Mouse (Mus musculus): Measurements from ENCODE around the gene Cdkal1. TPM values are rescaled to one million over a fixed set of nuclear protein-coding genes. Genes with fewer than 3 reads are reported as not detected.
A peak's percentile ranks its signal among the peaks of the same experiment; 100 is the strongest.

Gene Cdkal1
- polyA plus RNA-seq, 1 experiment from 2014 or later: 23.9 TPM

DNA sequence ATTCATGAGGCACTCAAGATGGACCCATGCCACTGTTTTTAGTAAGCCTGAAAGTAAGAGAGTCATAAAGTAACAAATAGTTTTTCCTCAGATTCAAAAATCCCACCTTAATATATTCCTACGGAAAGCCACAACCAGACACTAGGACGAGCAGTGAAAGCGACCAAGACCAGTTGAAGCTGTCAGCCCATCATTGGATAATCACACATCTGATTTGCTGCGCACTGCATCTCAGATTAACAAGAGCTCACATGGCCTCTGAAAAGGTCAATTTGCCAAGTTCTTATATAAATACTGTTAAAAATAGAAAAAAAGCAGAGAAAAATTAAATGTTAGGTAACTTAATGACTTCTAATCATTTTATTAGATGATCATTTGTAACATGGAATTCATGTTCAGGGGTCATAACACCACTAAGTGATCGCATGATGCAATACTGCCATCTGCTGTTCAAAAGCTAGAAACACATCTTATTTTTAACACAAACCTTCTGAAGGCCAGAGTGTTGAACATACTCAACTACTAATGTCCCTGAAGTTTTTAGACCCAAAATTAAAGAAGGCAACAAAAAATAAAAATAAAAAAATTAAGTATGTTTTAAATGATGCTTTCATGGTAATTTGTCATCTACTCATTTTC lies 16.9 kb downstream of the Cdkal1 start:
- H3K4me2 ChIP-seq (ENCODE audit: low read length): no peak overlapping the region
- H3K4me3 ChIP-seq (ENCODE audit: low read depth, low read length): no peak overlapping the region
- H3K36me3 ChIP-seq (ENCODE audit: control insufficient read depth, insufficient read depth, low read length): no peaks in the 10 kb centered on the region
- no peak overlapping the region for H3K9ac ChIP-seq (ENCODE audit: low read length)
- H3K27ac ChIP-seq (ENCODE audit: low read depth, low read length): no peak overlapping the region
- H3K4me1 ChIP-seq (ENCODE audit: control insufficient read depth, insufficient read depth, low read length): 0 out of 2 replicates have a peak, but pooled peaks cover 5% of the 10 kb centered on the region
- ATAC-seq (peak; percentile 68), DNase-seq (ENCODE audit: low spot score) (peak; percentile 84)
- no peaks in the 10 kb centered on the region for H3K9me3 ChIP-seq (replicated peaks; ENCODE audit: control insufficient read depth, low read length)
- 50% methylated on average over 5 of the region's 5 CpGs for WGBS
- no peaks in the 10 kb centered on the region for H3K27me3 ChIP-seq (replicated peaks; ENCODE audit: control insufficient read depth, insufficient read depth, low read length)

GRCm38 (mm10) chr13:29835170-29835569 lies 20.3 kb downstream of the Cdkal1 start:
- Histone ChIP-seq H3K27me3 (replicated peaks; ENCODE audit: control insufficient read depth, insufficient read depth, low read length) (no peaks in the 10 kb centered on the region), H3K4me1 (ENCODE audit: control insufficient read depth, insufficient read depth, low read length) (peaks cover 15% of the 10 kb centered on the region; the same call in 1 of the 2 replicates), H3K4me2 (ENCODE audit: low read length) (no peak overlapping the region), H3K9ac (ENCODE audit: low read length) (no peak overlapping the region), H3K4me3 (ENCODE audit: low read depth, low read length) (no peak overlapping the region), H3K27ac (ENCODE audit: low read depth, low read length) (no peak overlapping the region), H3K9me3 (replicated peaks; ENCODE audit: control insufficient read depth, low read length) (no peaks in the 10 kb centered on the region), H3K36me3 (ENCODE audit: control insufficient read depth, insufficient read depth, low read length) (no peaks in the 10 kb centered on the region)
- peak; percentile 83 for DNase-seq (ENCODE audit: low spot score)
- WGBS: 27% methylated on average over 4 of the region's 4 CpGs
- ATAC-seq: no peak

DNA sequence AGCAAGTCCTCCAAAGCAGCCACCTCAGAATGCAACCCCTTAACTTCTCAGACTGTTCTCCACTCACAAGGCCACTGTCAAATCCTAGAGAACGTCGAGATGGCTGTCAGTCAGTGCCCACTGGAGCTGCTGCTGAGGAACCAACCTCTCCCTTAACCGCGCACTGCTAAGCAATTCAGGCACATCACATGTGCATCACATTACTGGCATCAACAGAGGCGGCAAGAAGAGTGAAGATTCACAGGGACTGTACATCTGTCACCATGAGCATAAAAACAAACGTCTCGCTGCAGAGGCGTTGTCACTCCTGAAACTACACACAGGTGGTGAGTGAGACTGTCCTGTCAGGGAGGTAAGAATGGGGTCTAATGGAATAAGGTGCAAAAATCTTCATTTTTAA lies 21.7 kb downstream of the Cdkal1 start:
- no peak overlapping the region for H3K4me2 ChIP-seq (ENCODE audit: low read length)
- no peak overlapping the region for H3K4me3 ChIP-seq (ENCODE audit: low read depth, low read length)
- ATAC-seq (peak; percentile 45), DNase-seq (ENCODE audit: low spot score) (no peak)
- H3K27ac ChIP-seq (ENCODE audit: low read depth, low read length): peak overlapping the region; percentile 29; the same call in 1 of the 2 replicates
- H3K9ac ChIP-seq (ENCODE audit: low read length): no peak overlapping the region
- H3K4me1 ChIP-seq (ENCODE audit: control insufficient read depth, insufficient read depth, low read length): peaks cover 18% of the 10 kb centered on the region; the same call in 1 of the 2 replicates
- no peaks in the 10 kb centered on the region for H3K36me3 ChIP-seq (ENCODE audit: control insufficient read depth, insufficient read depth, low read length)
- WGBS: 54% methylated on average over 8 of the region's 8 CpGs
- no peaks in the 10 kb centered on the region for H3K9me3 ChIP-seq (replicated peaks; ENCODE audit: control insufficient read depth, low read length)
- H3K27me3 ChIP-seq (replicated peaks; ENCODE audit: control insufficient read depth, insufficient read depth, low read length): no peaks in the 10 kb centered on the region

GRCm38 (mm10) chr13:29831126-29831525 lies 24.3 kb downstream of the Cdkal1 start:
- Histone ChIP-seq H3K27ac (ENCODE audit: low read depth, low read length) (no peak overlapping the region), H3K4me2 (ENCODE audit: low read length) (no peak overlapping the region), H3K4me3 (ENCODE audit: low read depth, low read length) (no peak overlapping the region), H3K9ac (ENCODE audit: low read length) (no peak overlapping the region), H3K27me3 (replicated peaks; ENCODE audit: control insufficient read depth, insufficient read depth, low read length) (no peaks in the 10 kb centered on the region), H3K36me3 (ENCODE audit: control insufficient read depth, insufficient read depth, low read length) (no peaks in the 10 kb centered on the region), H3K4me1 (ENCODE audit: control insufficient read depth, insufficient read depth, low read length) (peaks cover 22% of the 10 kb centered on the region; the same call in 1 of the 2 replicates), H3K9me3 (replicated peaks; ENCODE audit: control insufficient read depth, low read length) (no peaks in the 10 kb centered on the region)
- WGBS: 47% methylated on average over 4 of the region's 4 CpGs
- DNase-seq (ENCODE audit: low spot score) (no peak), ATAC-seq (no peak)

- H3K9ac ChIP-seq (ENCODE audit: low read length): no peak overlapping the region
- H3K27ac ChIP-seq (ENCODE audit: low read depth, low read length): no peak overlapping the region; the same call in 1 of the 2 replicates
- H3K27me3 ChIP-seq (replicated peaks; ENCODE audit: control insufficient read depth, insufficient read depth, low read length): no peaks in the 10 kb centered on the region
- no peak for DNase-seq (ENCODE audit: low spot score)
- 32% methylated on average over 1 of the region's 1 CpGs for WGBS
- no peak overlapping the region for H3K4me2 ChIP-seq (ENCODE audit: low read length)
- H3K9me3 ChIP-seq (replicated peaks; ENCODE audit: control insufficient read depth, low read length): no peaks in the 10 kb centered on the region
- no peak overlapping the region for H3K4me3 ChIP-seq (ENCODE audit: low read depth, low read length)
- no peak for ATAC-seq
- H3K4me1 ChIP-seq (ENCODE audit: control insufficient read depth, insufficient read depth, low read length): peaks cover 36% of the 10 kb centered on the region
- no peaks in the 10 kb centered on the region for H3K36me3 ChIP-seq (ENCODE audit: control insufficient read depth, insufficient read depth, low read length)
Measured at GRCm38 (mm10) chr13:29828032-29828431, 27.4 kb downstream of the Cdkal1 start.

DNA sequence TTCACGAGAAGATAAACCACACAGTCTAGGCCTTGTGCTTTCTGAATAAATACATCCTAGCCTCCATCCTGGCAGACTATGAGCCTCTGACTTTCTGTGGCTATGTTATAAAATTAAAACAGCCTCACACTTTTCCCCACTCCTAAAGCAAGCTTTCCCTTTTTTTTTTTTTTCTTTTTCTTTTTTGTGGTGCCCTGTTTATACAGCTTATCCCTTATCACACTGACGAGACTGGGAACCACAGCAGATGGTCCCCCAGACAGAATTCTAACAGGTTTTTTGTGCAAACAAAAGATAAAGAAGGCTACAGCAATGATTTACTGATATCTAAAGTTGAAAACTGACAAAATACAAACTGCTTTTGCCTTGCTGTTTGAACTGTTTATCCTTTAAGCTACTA lies 29.0 kb downstream of the Cdkal1 start:
- no peak; the same call in 1 of the 2 replicates for ATAC-seq

GRCm38 (mm10) chr13:29826041-29826440 lies 29.4 kb downstream of the Cdkal1 start:
- H3K4me3 ChIP-seq (ENCODE audit: low read depth, low read length): no peak overlapping the region
- no peak overlapping the region for H3K9ac ChIP-seq (ENCODE audit: low read length)
- H3K27me3 ChIP-seq (replicated peaks; ENCODE audit: control insufficient read depth, insufficient read depth, low read length): no peaks in the 10 kb centered on the region
- DNase-seq (ENCODE audit: low spot score): peak; percentile 59
- H3K36me3 ChIP-seq (ENCODE audit: control insufficient read depth, insufficient read depth, low read length): no peaks in the 10 kb centered on the region
- peak overlapping the region; percentile 59 for H3K27ac ChIP-seq (ENCODE audit: low read depth, low read length)
- no peak for ATAC-seq
- H3K4me1 ChIP-seq (ENCODE audit: control insufficient read depth, insufficient read depth, low read length): peaks cover 30% of the 10 kb centered on the region
- H3K4me2 ChIP-seq (ENCODE audit: low read length): no peak overlapping the region
- H3K9me3 ChIP-seq (replicated peaks; ENCODE audit: control insufficient read depth, low read length): no peaks in the 10 kb centered on the region

More for the DNA sequence above, 29.0 kb downstream of the Cdkal1 start:
- H3K9me3 ChIP-seq (replicated peaks; ENCODE audit: control insufficient read depth, low read length): no peaks in the 10 kb centered on the region
- H3K9ac ChIP-seq (ENCODE audit: low read length): no peak overlapping the region; the same call in 1 of the 2 replicates
- H3K27me3 ChIP-seq (replicated peaks; ENCODE audit: control insufficient read depth, insufficient read depth, low read length): no peaks in the 10 kb centered on the region
- no peaks in the 10 kb centered on the region for H3K36me3 ChIP-seq (ENCODE audit: control insufficient read depth, insufficient read depth, low read length)
- no peak overlapping the region for H3K4me2 ChIP-seq (ENCODE audit: low read length)
- no peak overlapping the region for H3K4me3 ChIP-seq (ENCODE audit: low read depth, low read length)
- whole genome bisulfite sequencing: 33% methylated on average over 2 of the region's 2 CpGs
- peak; percentile 72 for DNase-seq (ENCODE audit: low spot score)
- H3K27ac ChIP-seq (ENCODE audit: low read depth, low read length): peak overlapping the region; percentile 59
- H3K4me1 ChIP-seq (ENCODE audit: control insufficient read depth, insufficient read depth, low read length): peaks cover 33% of the 10 kb centered on the region

GRCm38 (mm10) chr13:29824797-29825196 lies 30.7 kb downstream of the Cdkal1 start:
- WGBS: 72% methylated on average over 4 of the region's 4 CpGs
- no peak for ATAC-seq
- H3K9ac ChIP-seq (ENCODE audit: low read length): no peak overlapping the region

DNA sequence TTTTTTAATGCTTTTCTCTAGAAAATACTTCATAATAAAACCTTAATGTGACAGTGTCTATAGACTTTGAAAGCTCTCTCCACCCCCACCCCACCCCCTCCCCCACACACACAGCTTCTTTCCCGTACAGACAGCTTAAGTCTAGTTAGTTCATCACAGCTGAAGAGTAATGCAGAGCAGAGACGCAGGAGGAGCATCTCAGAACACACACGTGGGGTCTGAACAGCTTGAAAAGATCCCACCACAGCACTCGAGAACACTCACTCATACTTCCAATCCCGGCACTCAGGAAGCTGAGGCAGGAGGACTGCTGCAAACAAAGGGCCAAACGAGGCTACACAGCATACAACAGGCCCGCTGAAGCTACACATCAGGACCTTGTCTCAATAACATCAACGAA lies 31.1 kb downstream of the Cdkal1 start:
- no peak overlapping the region for H3K4me3 ChIP-seq (ENCODE audit: low read depth, low read length)
- H3K4me2 ChIP-seq (ENCODE audit: low read length): no peak overlapping the region
- peaks cover 25% of the 10 kb centered on the region for H3K4me1 ChIP-seq (ENCODE audit: control insufficient read depth, insufficient read depth, low read length)
- DNase-seq (ENCODE audit: low spot score) (no peak), ATAC-seq (peak; percentile 30)
- no peak overlapping the region; the same call in 1 of the 2 replicates for H3K9ac ChIP-seq (ENCODE audit: low read length)
- no peaks in the 10 kb centered on the region for H3K36me3 ChIP-seq (ENCODE audit: control insufficient read depth, insufficient read depth, low read length)
- WGBS: 52% methylated on average over 8 of the region's 8 CpGs
- peak overlapping the region; percentile 87 for H3K27ac ChIP-seq (ENCODE audit: low read depth, low read length)
- H3K9me3 ChIP-seq (replicated peaks; ENCODE audit: control insufficient read depth, low read length): no peaks in the 10 kb centered on the region
- H3K27me3 ChIP-seq (replicated peaks; ENCODE audit: control insufficient read depth, insufficient read depth, low read length): no peaks in the 10 kb centered on the region

More at GRCm38 (mm10) chr13:29824797-29825196, 30.7 kb downstream of the Cdkal1 start:
- no peaks in the 10 kb centered on the region for H3K9me3 ChIP-seq (replicated peaks; ENCODE audit: control insufficient read depth, low read length)
- no peak overlapping the region for H3K4me3 ChIP-seq (ENCODE audit: low read depth, low read length)
- peak overlapping the region; percentile 87 for H3K27ac ChIP-seq (ENCODE audit: low read depth, low read length)
- H3K27me3 ChIP-seq (replicated peaks; ENCODE audit: control insufficient read depth, insufficient read depth, low read length): no peaks in the 10 kb centered on the region
- H3K4me2 ChIP-seq (ENCODE audit: low read length): no peak overlapping the region
- peaks cover 28% of the 10 kb centered on the region for H3K4me1 ChIP-seq (ENCODE audit: control insufficient read depth, insufficient read depth, low read length)
- no peak for DNase-seq (ENCODE audit: low spot score)
- no peaks in the 10 kb centered on the region for H3K36me3 ChIP-seq (ENCODE audit: control insufficient read depth, insufficient read depth, low read length)

Measured in forebrain, embryonic 14.5 days (tissue).